In the genomic region with DNA sequence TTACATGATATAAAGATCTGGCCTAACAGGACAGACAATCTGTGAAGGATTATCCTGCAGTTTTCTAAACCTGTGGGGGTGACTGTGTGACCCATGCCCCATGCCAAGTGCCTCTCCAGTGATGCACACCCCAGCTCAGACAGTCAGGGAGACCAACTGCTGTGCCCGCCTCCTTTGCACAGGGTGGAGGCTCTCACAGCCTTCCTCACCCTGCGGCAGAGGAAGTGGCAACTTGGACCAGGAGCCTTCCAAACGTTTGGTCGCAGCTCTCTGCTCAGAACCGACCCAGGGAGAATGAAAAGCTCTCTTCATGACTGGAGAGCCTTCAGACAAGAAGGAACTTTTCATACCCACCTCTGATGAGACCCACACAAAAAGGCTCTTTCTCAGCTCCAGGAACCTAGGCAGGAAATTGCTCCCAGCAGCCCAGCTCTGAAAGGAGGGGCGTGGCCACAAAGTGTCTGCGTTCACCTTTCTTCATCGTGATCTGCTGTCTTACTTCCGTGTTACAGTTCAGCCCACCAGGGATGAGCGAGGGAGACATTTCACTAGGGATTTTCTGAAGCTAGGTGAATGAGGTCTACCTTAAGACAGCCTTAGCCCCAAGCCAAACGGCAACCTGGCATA, we compare ENCODE assay signal across 9 mouse cellular contexts.
DNase-seq lines count a peak whose midpoint lies in the region; ATAC-seq and TF ChIP-seq lines count a peak whose summit lies in the region.
"Had no signal": no experiment of that assay in that cellular context is flagged by ENCODE, and none has a peak within 500 bp of the region (broad histone marks: within the 10 kb centered on the region; RNA-seq: fewer than 3 reads in every experiment).

No protein-coding gene starts in this region.

- H3K36me3 ChIP-seq in kidney, embryonic 16.5 days (ENCODE audit: insufficient read depth, low read length), result no peaks in the 10 kb centered on the region
- H3K36me3 ChIP-seq in stomach, postnatal 0 days (ENCODE audit: control insufficient read depth, insufficient read depth, low read length), result no peaks in the 10 kb centered on the region

- H3K9ac ChIP-seq in kidney, embryonic 16.5 days (replicated peaks; ENCODE audit: low read length), result no peak overlapping the region
- H3K9ac ChIP-seq in stomach, postnatal 0 days (ENCODE audit: low read length), result no peak overlapping the region

- DNase-seq in kidney, adult 11 months, result no peak
- DNase-seq in R1 (ENCODE audit: low read depth, low spot score), result peak; percentile 52
- DNase-seq in large intestine, adult 2 months (ENCODE audit: low read depth, low spot score), result peak; percentile 39
- DNase-seq in stomach, postnatal 0 days (ENCODE audit: low spot score), result peak; percentile 35
- DNase-seq in cerebellum, adult 11 months, result no peak
- no peak for DNase-seq in layer of hippocampus, adult 11-12 months (ENCODE audit: low spot score)
- no peak for DNase-seq in cerebellum, adult 8-10 months

- no peak for ATAC-seq in kidney, embryonic 16.5 days (ENCODE audit: low FRiP score, low TSS enrichment)
- 0 out of 2 replicates have a peak, but pooled peaks have one; percentile 45 for ATAC-seq in stomach, postnatal 0 days (ENCODE audit: low FRiP score, low TSS enrichment)
- ATAC-seq: hindbrain, embryonic 16.5 days had no signal

- no peaks in the 10 kb centered on the region for H3K4me1 ChIP-seq in kidney, embryonic 16.5 days (ENCODE audit: insufficient read depth, low read length)
- H3K4me1 ChIP-seq in stomach, postnatal 0 days (replicated peaks; ENCODE audit: control insufficient read depth, insufficient read depth), result no peaks in the 10 kb centered on the region

- H3K27ac ChIP-seq in kidney, embryonic 16.5 days (ENCODE audit: low read length), result no peak overlapping the region
- no peak overlapping the region for H3K27ac ChIP-seq in stomach, postnatal 0 days (replicated peaks)

- H3K4me2 ChIP-seq in kidney, embryonic 16.5 days (replicated peaks; ENCODE audit: low read depth, low read length), result peak overlapping the region; percentile 39
- peak overlapping the region; percentile 31 for H3K4me2 ChIP-seq in stomach, postnatal 0 days (replicated peaks; ENCODE audit: low read depth)

- no peak for TF ChIP-seq CTCF in stomach, postnatal 0 days (IDR thresholded peaks at IDR 0.05; ENCODE audit: low read depth)

- H3K4me3 ChIP-seq in kidney, embryonic 16.5 days (ENCODE audit: low read length), result 0 out of 2 replicates have a peak overlapping the region, but pooled peaks have one; percentile 10
- no peak overlapping the region for H3K4me3 ChIP-seq in stomach, postnatal 0 days (ENCODE audit: low read depth, low read length)

- WGBS in kidney, embryonic 16.5 days, result 30% methylated on average over 11 of the region's 11 CpGs
- WGBS in large intestine, adult 2 months, result 13% methylated on average over 11 of the region's 11 CpGs
- WGBS in stomach, postnatal 0 days, result 23% methylated on average over 11 of the region's 11 CpGs

- no peaks in the 10 kb centered on the region for H3K9me3 ChIP-seq in kidney, embryonic 16.5 days (ENCODE audit: low read length)
- H3K9me3 ChIP-seq in stomach, postnatal 0 days (ENCODE audit: control insufficient read depth, low read length), result no peaks in the 10 kb centered on the region

- H3K27me3 ChIP-seq in kidney, embryonic 16.5 days (ENCODE audit: insufficient read depth, low read length), result no peaks in the 10 kb centered on the region
- H3K27me3 ChIP-seq in stomach, postnatal 0 days (ENCODE audit: control insufficient read depth, insufficient read depth, low read length), result no peaks in the 10 kb centered on the region

- TF ChIP-seq EP300 in stomach, postnatal 0 days (optimal IDR thresholded peaks at IDR 0.05), result no peak

Comparison
In these comparisons a context has a peak if more than half of its experiments do, and no peak if none do; other contexts are left out.
1. DNase-seq: peak in R1 (single experiment), large intestine, adult 2 months (single experiment) and stomach, postnatal 0 days (single experiment); none in kidney, adult 11 months (single experiment), cerebellum, adult 11 months (single experiment), layer of hippocampus, adult 11-12 months (single experiment) and cerebellum, adult 8-10 months (single experiment).